Mouse (Mus musculus): ENCODE measurements around the gene Slc36a3. TPM values are rescaled to one million over a fixed set of nuclear protein-coding genes. Genes with fewer than 3 reads are reported as not detected.

Gene Slc36a3
- polyA plus RNA-seq, 2 experiments = not detected

GRCm38 (mm10) chr11:55187292-55187691 is 35.8 kb upstream of the Slc36a3 start:
- 45% methylated on average over 4 of the region's 4 CpGs for WGBS (ENCODE audit: insufficient replicate concordance)
- H3K27ac ChIP-seq = no peak overlapping the region
- ATAC-seq (ENCODE audit: insufficient read depth) (no peak), DNase-seq (ENCODE audit: low read depth in 3 of 3, low spot score in 3 of 3) (no peak)
- no peak overlapping the region for H3K9ac ChIP-seq (replicated peaks)
- H3K36me3 ChIP-seq (replicated peaks; ENCODE audit: control insufficient read depth, insufficient read depth, low read depth) = no peaks in the 10 kb centered on the region
- H3K27me3 ChIP-seq (ENCODE audit: control insufficient read depth, insufficient read depth, low read length) = no peaks in the 10 kb centered on the region
- no peak overlapping the region for H3K4me3 ChIP-seq (ENCODE audit: insufficient read depth in 1 of 2, low read depth in 2 of 2, low read length in 2 of 2)
- no peaks in the 10 kb centered on the region for H3K9me3 ChIP-seq (ENCODE audit: control insufficient read depth, low read length)
- H3K4me2 ChIP-seq (ENCODE audit: low read depth) = no peak overlapping the region
- TF ChIP-seq EP300 (IDR thresholded peaks at IDR 0.05; ENCODE audit: low read depth) (no peak), CTCF (IDR thresholded peaks at IDR 0.05; ENCODE audit: low read depth) (no peak)
- H3K4me1 ChIP-seq (replicated peaks; ENCODE audit: control insufficient read depth in 2 of 2, insufficient read depth in 2 of 2, low read length in 1 of 2) = 0 out of 4 replicates have a peak, but pooled peaks cover 0 to 4% of the 10 kb centered on the region in 2 experiments

DNA sequence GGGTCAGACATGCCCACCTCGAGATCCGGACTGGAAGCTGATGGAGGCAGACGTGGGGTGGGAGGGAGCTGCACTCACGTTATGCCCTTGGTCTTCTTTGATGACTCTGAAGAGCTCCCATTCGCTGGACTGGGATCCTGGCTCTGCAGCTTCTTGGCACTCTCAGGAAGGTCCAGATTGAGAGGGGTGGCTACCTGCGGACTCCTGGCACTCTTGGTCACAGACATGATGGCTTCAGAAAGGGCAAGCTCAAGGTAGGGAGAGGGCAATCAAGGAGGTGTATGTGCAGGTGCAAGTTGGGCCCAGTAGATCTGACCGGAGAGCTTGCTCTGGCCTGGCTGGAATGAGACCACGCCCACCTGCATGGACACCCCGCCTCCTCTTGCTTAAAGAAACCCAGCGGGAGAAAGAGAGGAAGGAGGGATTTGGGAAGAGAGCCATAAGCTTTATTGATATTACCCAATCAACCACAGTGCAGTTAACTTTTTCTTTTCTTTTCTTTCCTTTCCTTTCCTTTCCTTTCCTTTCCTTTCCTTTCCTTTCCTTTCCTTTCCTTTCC is 33.3 kb upstream of the Slc36a3 start, which contains the start of gene Slc36a2:
Gene Slc36a2, minus strand, starts transcription at position 345 of the 559 bp plus-strand sequence.
- H3K27ac ChIP-seq = no peak within 1 kb of the TSS
- peak within 1 kb of the TSS; percentile 19 to 48 for H3K4me3 ChIP-seq (ENCODE audit: insufficient read depth in 1 of 2, low read depth in 2 of 2, low read length in 2 of 2)
- no peaks in the 10 kb centered on the region for H3K27me3 ChIP-seq (ENCODE audit: control insufficient read depth, insufficient read depth, low read length)
- H3K36me3 ChIP-seq (replicated peaks; ENCODE audit: control insufficient read depth, insufficient read depth, low read depth) = no peaks in the 10 kb centered on the region
- H3K4me2 ChIP-seq (ENCODE audit: low read depth) = peak within 1 kb of the TSS; percentile 43
- WGBS (ENCODE audit: insufficient replicate concordance) = 28% methylated on average over 10 of the region's 10 CpGs
- no peak within 1 kb of the TSS for H3K9ac ChIP-seq (replicated peaks)
- no peak for TF ChIP-seq EP300 (IDR thresholded peaks at IDR 0.05; ENCODE audit: low read depth)
- TF ChIP-seq CTCF (IDR thresholded peaks at IDR 0.05; ENCODE audit: low read depth) = no peak
- H3K9me3 ChIP-seq (ENCODE audit: control insufficient read depth, low read length) = no peaks in the 10 kb centered on the region
- 0 out of 4 replicates have a peak, but pooled peaks cover 0 to 4% of the 10 kb centered on the region in 2 experiments for H3K4me1 ChIP-seq (replicated peaks; ENCODE audit: control insufficient read depth in 2 of 2, insufficient read depth in 2 of 2, low read length in 1 of 2)
- ATAC-seq (ENCODE audit: insufficient read depth) = no peak
- no peak for DNase-seq (ENCODE audit: low read depth in 3 of 3, low spot score in 3 of 3)

DNA sequence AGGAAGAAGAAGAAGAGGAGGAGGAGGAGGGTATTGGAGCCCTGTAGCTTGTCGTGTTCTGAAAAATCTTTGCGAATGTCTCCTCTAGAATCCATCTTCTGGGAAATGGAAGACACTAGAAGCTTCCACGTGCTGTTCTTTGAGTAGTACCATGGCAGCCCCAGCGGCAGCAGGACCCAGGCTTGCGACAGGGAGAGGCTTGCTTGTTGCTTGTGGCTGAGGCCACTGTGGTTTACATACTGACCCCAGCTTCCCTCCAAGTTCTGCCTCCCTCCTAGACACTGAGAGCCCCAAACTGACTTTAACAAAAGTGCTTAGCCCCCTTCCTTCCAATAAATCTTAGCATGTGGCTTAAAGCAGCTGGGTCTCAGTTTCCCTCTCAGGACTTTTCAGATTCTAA is 32.7 kb upstream of the Slc36a3 start:
- Histone ChIP-seq H3K4me1 (replicated peaks; ENCODE audit: control insufficient read depth in 2 of 2, insufficient read depth in 2 of 2, low read length in 1 of 2) (0 out of 4 replicates have a peak, but pooled peaks cover 0 to 4% of the 10 kb centered on the region in 2 experiments), H3K27ac (no peak overlapping the region), H3K9ac (replicated peaks) (no peak overlapping the region), H3K4me2 (ENCODE audit: low read depth) (peak overlapping the region; percentile 43), H3K9me3 (ENCODE audit: control insufficient read depth, low read length) (no peaks in the 10 kb centered on the region), H3K27me3 (ENCODE audit: control insufficient read depth, insufficient read depth, low read length) (no peaks in the 10 kb centered on the region), H3K36me3 (replicated peaks; ENCODE audit: control insufficient read depth, insufficient read depth, low read depth) (no peaks in the 10 kb centered on the region), H3K4me3 (ENCODE audit: insufficient read depth in 1 of 2, low read depth in 2 of 2, low read length in 2 of 2) (peak overlapping the region; percentile 19 to 48)
- TF ChIP-seq EP300 (IDR thresholded peaks at IDR 0.05; ENCODE audit: low read depth) (no peak), CTCF (IDR thresholded peaks at IDR 0.05; ENCODE audit: low read depth) (no peak)
- ATAC-seq (ENCODE audit: insufficient read depth) (no peak), DNase-seq (ENCODE audit: low read depth in 3 of 3, low spot score in 3 of 3) (no peak)
- 40% methylated on average over 5 of the region's 5 CpGs for WGBS (ENCODE audit: insufficient replicate concordance)

DNA sequence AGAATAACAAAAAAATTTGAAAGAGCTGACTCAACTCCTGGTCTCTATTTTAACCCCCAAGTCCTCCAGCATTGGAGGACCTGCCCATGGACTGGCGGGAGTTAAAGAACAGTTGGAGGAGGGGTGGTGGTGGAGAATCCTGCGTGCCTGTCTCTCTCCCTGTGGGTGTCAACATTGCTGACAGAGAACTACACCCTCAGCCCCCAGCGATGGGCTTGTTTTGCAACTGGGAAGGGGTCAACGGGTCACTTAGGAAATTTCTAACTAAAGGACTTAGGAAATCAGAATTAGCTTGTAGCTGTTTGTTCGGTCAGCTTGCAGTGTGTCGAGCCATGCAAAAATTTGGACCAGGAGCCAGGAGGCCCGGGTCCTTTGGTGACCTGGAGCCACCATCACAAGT is 31.6 kb upstream of the Slc36a3 start:
- Histone ChIP-seq H3K4me2 (ENCODE audit: low read depth) (peak overlapping the region; percentile 43; the same call in 1 of the 2 replicates), H3K27ac (no peak overlapping the region), H3K36me3 (replicated peaks; ENCODE audit: control insufficient read depth, insufficient read depth, low read depth) (no peaks in the 10 kb centered on the region), H3K9me3 (ENCODE audit: control insufficient read depth, low read length) (no peaks in the 10 kb centered on the region), H3K9ac (replicated peaks) (no peak overlapping the region), H3K27me3 (ENCODE audit: control insufficient read depth, insufficient read depth, low read length) (no peaks in the 10 kb centered on the region), H3K4me3 (ENCODE audit: insufficient read depth in 1 of 2, low read depth in 2 of 2, low read length in 2 of 2) (no peak overlapping the region), H3K4me1 (replicated peaks; ENCODE audit: control insufficient read depth in 2 of 2, insufficient read depth in 2 of 2, low read length in 1 of 2) (peaks cover 0 to 7% of the 10 kb centered on the region in 2 experiments; a peak in 1 of 4 replicates)
- DNase-seq (ENCODE audit: low read depth in 3 of 3, low spot score in 3 of 3) = peak in 1 of 3 experiments; percentile 24
- ATAC-seq (ENCODE audit: insufficient read depth) = 0 out of 2 replicates have a peak, but pooled peaks have one; percentile 63
- 45% methylated on average over 7 of the region's 7 CpGs for WGBS (ENCODE audit: insufficient replicate concordance)
- no peak for TF ChIP-seq CTCF (IDR thresholded peaks at IDR 0.05; ENCODE audit: low read depth)
- no peak for TF ChIP-seq EP300 (IDR thresholded peaks at IDR 0.05; ENCODE audit: low read depth)

- Histone ChIP-seq H3K36me3 (replicated peaks; ENCODE audit: control insufficient read depth, insufficient read depth, low read depth) (no peaks in the 10 kb centered on the region), H3K27ac (no peak overlapping the region), H3K4me2 (ENCODE audit: low read depth) (no peak overlapping the region), H3K4me3 (ENCODE audit: insufficient read depth in 1 of 2, low read depth in 2 of 2, low read length in 2 of 2) (no peak overlapping the region), H3K9ac (replicated peaks) (no peak overlapping the region), H3K4me1 (replicated peaks; ENCODE audit: control insufficient read depth in 2 of 2, insufficient read depth in 2 of 2, low read length in 1 of 2) (peaks cover 0 to 7% of the 10 kb centered on the region in 2 experiments; a peak in 1 of 4 replicates), H3K27me3 (ENCODE audit: control insufficient read depth, insufficient read depth, low read length) (no peaks in the 10 kb centered on the region), H3K9me3 (ENCODE audit: control insufficient read depth, low read length) (no peaks in the 10 kb centered on the region)
- 53% methylated on average over 3 of the region's 3 CpGs for WGBS (ENCODE audit: insufficient replicate concordance)
- ATAC-seq (ENCODE audit: insufficient read depth) (no peak), DNase-seq (ENCODE audit: low read depth in 3 of 3, low spot score in 3 of 3) (no peak)
- TF ChIP-seq EP300 (IDR thresholded peaks at IDR 0.05; ENCODE audit: low read depth) = no peak
Observed at GRCm38 (mm10) chr11:55179856-55180255, 28.3 kb upstream of the Slc36a3 start.
